Mouse (Mus musculus) cortical plate, adult 2 months (tissue): ENCODE results near the gene Nodal.

ENCODE experiments used
- CTCF ChIP-seq: fragments of 200-500 bp; IDR thresholded peaks from 2 replicates; pipeline ENCODE4 v1.5.1; 2011; ENCODE audit warnings: mild to moderate bottlenecking, control low read depth, low read length; ENCODE audit not compliant: insufficient read depth; ENCODE audit errors: extremely low read depth
- POLR2A ChIP-seq: fragments of 200-500 bp; IDR thresholded peaks from 2 replicates; pipeline ENCODE4 v1.6.1; 2011; ENCODE audit warnings: mild to moderate bottlenecking, low read length, control low read depth; ENCODE audit not compliant: insufficient read depth; ENCODE audit errors: extremely low read depth

DNA sequence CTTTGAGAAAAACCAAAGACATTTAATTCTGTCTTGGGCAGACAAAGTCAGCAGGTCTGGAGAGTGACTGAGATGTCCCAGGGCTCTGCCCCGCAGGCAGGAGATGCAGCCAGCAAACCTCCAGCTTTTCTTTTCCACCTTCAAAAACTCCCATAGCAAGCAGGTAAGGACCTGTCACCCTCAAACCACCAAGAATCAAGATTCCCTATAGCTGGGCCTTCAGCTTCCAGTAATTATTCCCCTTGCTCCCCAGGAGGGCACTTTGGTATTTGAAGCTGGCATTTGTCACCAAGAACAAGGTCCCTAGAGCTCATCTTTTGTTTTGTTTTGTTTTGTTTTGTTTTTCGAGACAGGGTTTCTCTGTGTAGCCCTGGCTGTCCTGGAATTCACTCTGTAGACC is 726 bp upstream of the Nodal start:
- TF ChIP-seq CTCF (no peak), POLR2A (no peak)
